28 mouse cellular contexts compared by ENCODE assay signal in genomic region chr12:35836946-35837345, GRCm38 (mm10).
A peak's percentile ranks its signal among the peaks of the same experiment; 100 is the strongest.
DNase-seq lines count a peak whose midpoint lies in the region; ATAC-seq and TF ChIP-seq lines count a peak whose summit lies in the region.
"Had no signal": no experiment of that assay in that cellular context is flagged by ENCODE, and none has a peak within 500 bp of the region (broad histone marks: within the 10 kb centered on the region; RNA-seq: fewer than 3 reads in every experiment).

No protein-coding gene starts in this region.

- TF ChIP-seq EP300 in lung, postnatal 0 days (IDR thresholded peaks at IDR 0.05): no peak

- peak; percentile 30 for DNase-seq in lung, postnatal 0 days (ENCODE audit: low spot score)
- DNase-seq in lung, postnatal 4 days: no peak
- DNase-seq in 3T3-L1 (ENCODE audit: low read depth, low spot score): peak; percentile 72
- no peak for DNase-seq in cerebellum, adult 11 months
- no peak for DNase-seq in retina, embryonic 14.5 days (ENCODE audit: low spot score)
- DNase-seq: adrenal gland, adult 2 months; adrenal gland, postnatal 14 days; cerebellum, adult 18-20 months; cerebellum, adult 9-10 months; cerebellum, postnatal 14 days; gastrocnemius, postnatal 10 days; gastrocnemius, postnatal 36 days; heart, adult 2 months; heart, postnatal 14 days; heart, postnatal 4 days had no signal

- TF ChIP-seq CTCF in lung, postnatal 0 days (IDR thresholded peaks at IDR 0.05): no peak
- TF ChIP-seq CTCF in embryonic fibroblast, embryonic 13.5 days (IDR thresholded peaks at IDR 0.05; ENCODE audit: borderline replicate concordance, insufficient read depth, low read length): no peak

- ATAC-seq in kidney, embryonic 15.5 days (replicated peaks; ENCODE audit: low FRiP score): no peak
- no peak for ATAC-seq in kidney, embryonic 14.5 days (ENCODE audit: low FRiP score, low TSS enrichment)
- ATAC-seq in lung, postnatal 0 days: no peak
- ATAC-seq: forebrain, embryonic 13.5 days; forebrain, embryonic 16.5 days; hindbrain, postnatal 0 days; inflammation-experienced regulatory T-cells, adult 6 months; Patski had no signal

- H3K4me3 ChIP-seq in kidney, embryonic 15.5 days (replicated peaks): no peak overlapping the region
- H3K4me3 ChIP-seq in kidney, embryonic 14.5 days (ENCODE audit: low read length): no peak overlapping the region
- H3K4me3 ChIP-seq in lung, postnatal 0 days (ENCODE audit: low read depth, low read length): no peak overlapping the region
- H3K4me3 ChIP-seq in embryonic fibroblast, embryonic 13.5 days (ENCODE audit: insufficient read depth, low read length): no peak overlapping the region
- H3K4me3 ChIP-seq: embryonic facial prominence, embryonic 12.5 days; forebrain, embryonic 10.5 days; forebrain, embryonic 13.5 days; heart, adult 2 months; heart, embryonic 10.5 days; heart, embryonic 13.5 days had no signal

- no peak for TF ChIP-seq POLR2A in embryonic fibroblast, embryonic 13.5 days (IDR thresholded peaks at IDR 0.05; ENCODE audit: low read depth, low read length)

- H3K9me3 ChIP-seq in kidney, embryonic 15.5 days (replicated peaks): no peaks in the 10 kb centered on the region
- no peaks in the 10 kb centered on the region for H3K9me3 ChIP-seq in kidney, embryonic 14.5 days (ENCODE audit: control insufficient read depth, low read length)
- no peaks in the 10 kb centered on the region for H3K9me3 ChIP-seq in lung, postnatal 0 days (ENCODE audit: low read length)
- H3K9me3 ChIP-seq: embryonic facial prominence, embryonic 12.5 days; forebrain, embryonic 10.5 days; forebrain, embryonic 13.5 days; heart, embryonic 10.5 days; heart, embryonic 13.5 days had no signal

- H3K4me2 ChIP-seq in kidney, embryonic 15.5 days: no peak overlapping the region
- H3K4me2 ChIP-seq in kidney, embryonic 14.5 days (replicated peaks; ENCODE audit: low read depth, low read length): no peak overlapping the region
- no peak overlapping the region for H3K4me2 ChIP-seq in lung, postnatal 0 days (replicated peaks; ENCODE audit: low read depth, low read length)
- H3K4me2 ChIP-seq: embryonic facial prominence, embryonic 12.5 days; forebrain, embryonic 13.5 days; heart, embryonic 13.5 days; hindbrain, embryonic 14.5 days had no signal

- H3K4me1 ChIP-seq in kidney, embryonic 15.5 days: peaks cover 14% of the 10 kb centered on the region
- H3K4me1 ChIP-seq in kidney, embryonic 14.5 days (ENCODE audit: control insufficient read depth, insufficient read depth, low read length): peaks cover 8% of the 10 kb centered on the region; the same call in 1 of the 2 replicates
- no peaks in the 10 kb centered on the region for H3K4me1 ChIP-seq in lung, postnatal 0 days (ENCODE audit: insufficient read depth, low read depth, low read length)
- H3K4me1 ChIP-seq in embryonic fibroblast, embryonic 13.5 days (ENCODE audit: control insufficient read depth, insufficient read depth, low read length): peaks cover 12% of the 10 kb centered on the region
- H3K4me1 ChIP-seq: embryonic facial prominence, embryonic 12.5 days; forebrain, embryonic 10.5 days; forebrain, embryonic 13.5 days; heart, embryonic 10.5 days; heart, embryonic 13.5 days had no signal

- 0 out of 2 replicates have a peak overlapping the region, but pooled peaks have one; percentile 41 for H3K27ac ChIP-seq in kidney, embryonic 15.5 days
- no peak overlapping the region for H3K27ac ChIP-seq in kidney, embryonic 14.5 days (ENCODE audit: low read depth, low read length)
- H3K27ac ChIP-seq in lung, postnatal 0 days (ENCODE audit: low read length): no peak overlapping the region
- peak overlapping the region; percentile 25; the same call in 1 of the 2 replicates for H3K27ac ChIP-seq in embryonic fibroblast, embryonic 13.5 days (ENCODE audit: insufficient read depth, low read length)
- H3K27ac ChIP-seq: embryonic facial prominence, embryonic 12.5 days; forebrain, embryonic 10.5 days; forebrain, embryonic 13.5 days; heart, adult 2 months; heart, embryonic 10.5 days; heart, embryonic 13.5 days; hindbrain, embryonic 14.5 days; hindbrain, postnatal 0 days had no signal

- no peaks in the 10 kb centered on the region for H3K27me3 ChIP-seq in kidney, embryonic 15.5 days
- no peaks in the 10 kb centered on the region for H3K27me3 ChIP-seq in kidney, embryonic 14.5 days (ENCODE audit: control insufficient read depth, insufficient read depth, low read length)
- no peaks in the 10 kb centered on the region for H3K27me3 ChIP-seq in lung, postnatal 0 days (replicated peaks; ENCODE audit: insufficient read depth, low read length)
- H3K27me3 ChIP-seq: embryonic facial prominence, embryonic 12.5 days; forebrain, embryonic 13.5 days; heart, embryonic 13.5 days; Patski had no signal

- no peaks in the 10 kb centered on the region for H3K36me3 ChIP-seq in kidney, embryonic 15.5 days
- no peaks in the 10 kb centered on the region for H3K36me3 ChIP-seq in kidney, embryonic 14.5 days (ENCODE audit: control insufficient read depth, insufficient read depth, low read length)
- H3K36me3 ChIP-seq in lung, postnatal 0 days (ENCODE audit: insufficient read depth, low read length): no peaks in the 10 kb centered on the region
- H3K36me3 ChIP-seq: embryonic facial prominence, embryonic 12.5 days; forebrain, embryonic 10.5 days; heart, embryonic 10.5 days; heart, embryonic 13.5 days had no signal

- H3K9ac ChIP-seq in kidney, embryonic 15.5 days: no peak overlapping the region
- no peak overlapping the region for H3K9ac ChIP-seq in kidney, embryonic 14.5 days (ENCODE audit: low read depth, low read length)
- H3K9ac ChIP-seq in lung, postnatal 0 days (replicated peaks; ENCODE audit: low read depth): no peak overlapping the region
- H3K9ac ChIP-seq: embryonic facial prominence, embryonic 12.5 days; forebrain, embryonic 13.5 days; heart, embryonic 13.5 days; hindbrain, embryonic 14.5 days had no signal

Comparison
In these comparisons a context has a peak if more than half of its experiments do, and no peak if none do; other contexts are left out.
1. H3K27ac ChIP-seq: peak in kidney, embryonic 15.5 days (single experiment) and embryonic fibroblast, embryonic 13.5 days (single experiment); none in kidney, embryonic 14.5 days (single experiment) and lung, postnatal 0 days (single experiment).
2. DNase-seq: peak in lung, postnatal 0 days (single experiment) and 3T3-L1 (single experiment); none in lung, postnatal 4 days (0 of 2), cerebellum, adult 11 months (single experiment) and retina, embryonic 14.5 days (single experiment).